Mouse (Mus musculus) cerebellum, adult 9-11 months (tissue): ENCODE measurements around the gene Kat8.
"Not testable (repeated sequence)": the region's sequence is repeated elsewhere in the genome, so short reads cannot be mapped to it uniquely, and the experiment has no call there.

ENCODE experiments used
- DNase-seq: peaks from one replicate; pipeline ENCODE4 v3.0.0; 2022

Gene Kat8

DNA sequence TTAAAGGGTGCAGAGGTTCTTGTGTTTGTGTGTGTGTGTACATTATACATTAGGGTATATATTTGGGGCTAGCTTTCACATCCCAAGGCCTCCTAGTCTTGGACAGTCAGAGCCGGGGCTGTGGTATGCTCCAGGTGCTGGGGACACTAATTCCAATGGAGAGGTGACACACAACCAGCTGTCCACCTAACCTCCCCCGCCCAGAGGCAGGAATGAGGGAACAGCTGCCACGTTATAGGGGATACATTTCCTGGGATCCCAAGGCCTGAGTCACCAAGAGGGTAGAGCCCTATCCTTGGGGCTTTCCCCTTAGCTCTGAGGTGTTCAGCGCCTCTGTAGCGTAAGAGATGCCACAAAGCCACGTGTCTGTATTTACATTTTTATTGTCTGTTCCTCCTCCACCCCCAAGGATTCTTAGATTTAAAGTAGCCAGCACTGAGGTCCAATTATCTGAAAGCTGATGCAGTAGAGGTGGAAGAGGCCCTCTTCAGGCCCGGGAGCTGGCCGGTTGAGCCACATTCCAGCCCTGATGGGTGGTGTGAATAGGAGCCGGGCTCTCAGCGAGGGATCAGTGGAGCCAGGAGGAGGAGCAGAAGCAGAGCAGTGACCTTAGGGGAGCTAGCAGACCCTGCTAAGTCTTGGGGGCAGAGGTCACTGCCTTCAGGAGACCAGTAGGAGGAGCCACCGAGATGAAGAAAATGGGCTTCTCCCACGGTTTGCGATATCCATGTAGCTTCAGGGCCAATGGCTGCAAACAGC is 20.1 kb downstream of the Kat8 start:
- peak; percentile 19 for DNase-seq

DNA sequence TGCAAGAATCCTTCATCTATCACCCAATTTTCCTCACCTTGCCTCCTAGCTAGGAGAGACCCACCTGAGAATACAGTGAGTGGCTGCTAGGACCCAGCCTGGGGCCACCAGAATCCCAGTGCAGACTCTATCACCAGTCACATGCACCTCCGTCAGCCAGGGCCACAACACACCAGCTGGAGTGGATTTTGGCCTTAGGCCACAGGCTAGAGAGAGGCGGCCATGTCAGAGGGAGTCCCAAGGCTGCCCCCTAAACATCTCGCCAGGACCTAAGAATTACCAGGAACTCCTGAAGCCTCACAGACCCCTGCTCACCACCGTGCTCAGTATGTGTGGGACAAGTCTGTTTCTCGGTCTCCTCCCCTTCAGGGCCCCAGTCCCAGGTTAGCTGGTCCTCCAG is 21.8 kb downstream of the Kat8 start:
- no peak for DNase-seq

DNA sequence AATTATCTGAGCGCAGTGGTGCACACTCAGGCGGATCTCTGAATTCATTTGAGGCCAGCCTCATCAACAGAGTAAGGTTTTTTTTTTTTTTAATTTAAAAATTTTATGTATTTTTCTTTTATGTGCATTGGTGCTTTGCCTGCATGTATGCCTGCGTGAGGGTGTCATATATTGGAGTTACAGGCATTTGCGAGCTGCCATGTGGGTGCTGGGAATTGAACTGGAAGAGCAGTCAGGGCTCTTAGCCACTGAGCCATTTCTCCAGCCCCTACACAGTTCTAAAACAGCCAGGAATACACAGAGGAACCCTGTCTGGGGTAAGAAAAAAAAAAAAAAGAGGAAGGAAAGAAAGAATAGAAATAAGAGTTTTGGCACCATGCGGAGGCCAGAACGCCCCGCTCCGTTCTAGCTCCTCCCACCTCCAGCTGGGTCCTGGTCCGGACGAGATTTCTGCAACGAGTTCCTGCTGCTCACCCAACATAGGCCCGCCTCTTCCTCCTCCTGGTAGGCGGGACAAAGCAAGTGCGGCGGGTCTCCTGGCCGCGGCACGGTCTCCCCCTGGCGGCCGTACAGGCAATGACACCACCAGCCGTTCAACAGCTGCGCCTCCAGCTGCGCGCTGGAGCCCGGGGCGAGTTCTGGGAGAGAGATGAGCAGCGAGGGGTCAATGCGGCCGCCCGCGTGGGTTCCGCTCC is 22.9 kb downstream of the Kat8 start:
- DNase-seq, result peak; percentile 96

DNA sequence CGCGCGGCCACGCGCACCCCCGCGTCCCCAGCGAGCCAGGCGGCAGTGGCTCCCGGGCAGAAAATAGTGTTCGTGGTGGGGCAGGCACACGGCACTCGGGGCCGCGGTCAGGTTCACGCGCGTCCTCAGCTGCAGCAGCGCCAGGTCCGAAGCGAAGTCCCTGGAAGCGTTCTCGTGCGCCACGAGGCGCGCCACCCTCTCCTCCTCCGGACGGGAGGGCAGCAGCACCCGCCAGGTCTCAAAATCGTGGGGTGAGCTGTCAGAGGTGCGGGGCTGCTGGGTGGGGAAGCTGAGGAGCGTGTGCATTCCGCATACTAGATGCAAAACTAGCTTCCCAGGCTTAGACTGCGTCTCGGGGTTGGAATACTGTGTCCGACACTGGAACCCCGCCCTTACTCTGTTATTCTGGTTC is 23.4 kb downstream of the Kat8 start:
- no peak for DNase-seq

DNA sequence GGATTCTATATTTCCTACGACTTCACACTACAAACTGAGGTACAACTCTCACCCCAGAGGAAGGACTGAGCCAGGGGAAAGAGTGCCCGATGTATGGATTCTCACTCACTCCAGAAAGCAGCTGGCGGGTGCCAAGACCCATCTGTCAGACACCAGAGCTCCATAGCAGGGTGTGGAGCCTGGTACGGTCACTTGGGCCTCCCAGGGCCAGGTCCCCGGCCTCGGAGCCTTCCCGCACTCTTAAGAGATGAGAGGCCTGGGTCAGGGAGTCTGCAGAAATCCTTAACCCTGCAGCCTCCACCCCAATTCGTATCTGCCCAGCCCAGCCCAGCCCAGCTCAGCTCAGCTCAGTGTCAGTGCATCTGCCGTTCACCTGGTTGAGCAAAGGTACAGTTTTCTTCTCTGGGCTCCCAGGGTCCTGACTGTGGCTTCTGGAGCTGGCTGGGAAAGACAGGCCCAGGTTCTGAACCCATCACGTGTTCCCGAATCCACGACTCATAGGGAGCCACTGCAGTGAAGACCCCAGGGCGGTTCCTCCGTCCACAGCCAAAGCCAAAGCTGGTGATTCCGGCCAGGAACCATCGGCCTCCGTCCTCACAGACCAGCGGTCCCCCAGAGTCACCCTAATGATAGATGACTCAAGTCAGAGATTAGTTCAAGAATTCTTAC is 24.0 kb downstream of the Kat8 start:
- DNase-seq, result peak; percentile 43

DNA sequence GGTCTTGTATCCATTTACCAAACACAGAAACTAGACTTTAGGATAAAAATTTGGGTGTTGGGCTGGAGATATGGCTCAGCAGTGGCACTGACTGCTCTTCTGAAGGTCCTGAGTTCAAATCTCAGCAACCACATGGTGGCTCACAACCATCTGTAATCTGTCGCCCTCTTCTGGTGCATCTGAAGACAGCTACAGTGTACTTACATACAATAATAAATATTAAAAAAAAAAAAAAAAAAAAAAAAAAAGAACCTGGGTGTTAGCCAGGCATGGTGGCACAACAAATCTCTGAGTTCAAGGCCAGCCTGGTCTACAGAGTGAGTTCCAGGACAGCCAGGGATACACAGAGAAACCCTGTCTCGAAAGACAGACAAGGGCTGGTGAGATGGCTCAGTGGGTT is 29.8 kb downstream of the Kat8 start:
- not testable (repeated sequence) for DNase-seq

DNA sequence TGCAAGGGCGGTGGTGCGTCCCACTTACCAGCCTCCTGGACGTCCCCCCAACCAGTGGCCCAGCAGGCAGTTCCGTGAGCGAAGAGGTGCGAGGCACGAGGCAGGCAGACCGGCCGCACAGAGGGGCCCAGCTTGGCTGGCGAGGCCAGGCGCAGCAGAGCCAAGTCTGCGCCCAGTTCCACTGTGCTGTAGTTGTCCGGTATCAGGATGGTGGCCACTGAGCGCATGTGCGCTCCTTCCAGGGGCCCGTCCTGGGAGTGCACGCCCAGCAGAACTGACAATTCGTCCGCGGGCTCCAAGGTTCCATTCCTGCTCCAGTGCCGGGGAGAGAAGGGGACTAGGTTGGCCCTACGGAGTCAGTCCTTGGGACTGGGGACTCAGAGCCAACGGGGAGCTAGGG is 32.3 kb downstream of the Kat8 start:
- no peak for DNase-seq

DNA sequence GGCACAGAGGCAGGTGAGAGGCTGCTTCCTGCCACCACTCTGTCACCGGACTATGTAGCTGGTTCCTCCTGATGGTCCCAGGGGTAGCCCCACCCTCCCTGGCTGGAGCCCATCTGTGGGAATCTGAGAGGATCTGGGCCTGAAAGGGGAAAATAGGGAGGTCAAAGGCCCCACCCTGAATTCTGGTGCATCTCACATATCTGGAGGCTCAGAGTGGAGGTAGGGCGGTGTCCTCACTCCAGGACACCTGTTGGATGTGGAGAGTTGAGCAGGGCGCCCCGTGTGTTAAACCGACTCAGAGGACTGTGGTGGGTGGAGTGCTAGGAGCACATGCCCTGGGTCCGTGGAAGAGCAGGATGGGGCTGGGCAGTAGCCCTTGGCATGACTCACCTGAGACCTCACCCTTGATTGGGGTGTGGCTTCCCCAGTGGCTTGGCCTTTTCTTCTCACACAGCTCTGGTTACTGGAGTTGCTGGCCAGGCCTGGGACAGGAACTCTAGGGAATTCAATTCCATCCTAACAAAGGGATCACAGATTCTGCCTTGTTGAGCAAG is 34.2 kb downstream of the Kat8 start, which contains the start of gene Prss36:
Gene Prss36, minus strand, starts transcription at position 256 of the 554 bp plus-strand sequence.
- DNase-seq, result no peak

DNA sequence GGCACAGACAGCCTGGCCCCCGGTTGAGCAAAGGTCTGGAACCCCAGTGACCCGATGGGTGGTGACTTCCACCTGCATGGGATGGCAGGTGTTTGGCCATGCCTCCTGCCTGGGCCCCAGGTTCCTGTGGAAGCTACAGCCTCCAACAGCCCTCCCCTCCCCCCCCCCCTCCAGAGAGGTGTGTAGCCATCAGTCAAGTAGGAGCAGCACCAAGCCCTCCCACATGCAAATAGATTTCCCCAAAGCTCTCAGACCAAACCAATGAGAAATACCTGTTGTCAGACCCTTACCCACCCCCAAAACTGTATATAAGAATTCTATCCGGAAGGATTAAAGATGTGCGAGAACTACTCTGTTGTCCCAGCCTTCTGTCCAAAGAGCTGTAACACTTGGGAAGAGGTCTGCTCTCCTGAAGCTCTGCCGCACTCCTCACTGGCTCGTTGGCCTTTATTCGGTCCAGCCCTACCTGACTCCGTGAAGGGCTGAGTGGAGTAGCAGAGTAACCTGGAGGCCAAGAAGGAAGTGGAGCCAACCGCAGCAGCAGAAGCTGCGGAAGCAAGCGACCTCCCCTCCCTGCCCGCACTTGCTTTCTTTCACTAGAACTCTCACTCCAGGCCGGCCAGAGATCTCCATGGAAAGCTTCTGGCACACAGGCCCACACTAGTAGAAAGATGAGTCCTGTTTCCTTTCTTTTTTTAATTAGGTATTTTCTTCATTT is 40.7 kb downstream of the Kat8 start:
- no peak for DNase-seq

DNA sequence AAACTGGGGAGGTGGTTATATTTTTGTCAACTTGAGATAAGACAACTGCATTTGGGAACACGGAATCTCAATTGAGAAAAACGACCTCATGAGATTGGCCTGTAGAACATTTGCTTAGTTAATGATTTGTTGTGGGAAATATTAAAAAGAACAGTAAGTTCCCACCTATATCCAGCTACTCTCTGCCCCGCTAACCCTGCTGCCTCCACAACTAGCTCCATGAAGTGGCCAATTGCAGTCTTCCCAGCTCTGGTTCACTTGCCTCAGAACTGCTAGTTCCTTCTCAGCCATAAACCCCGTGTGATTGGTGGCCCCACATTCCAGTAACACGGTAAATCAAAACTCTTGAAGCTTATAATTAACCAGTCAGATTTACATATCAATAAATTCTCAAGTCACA is 47.0 kb downstream of the Kat8 start:
- no peak for DNase-seq

DNA sequence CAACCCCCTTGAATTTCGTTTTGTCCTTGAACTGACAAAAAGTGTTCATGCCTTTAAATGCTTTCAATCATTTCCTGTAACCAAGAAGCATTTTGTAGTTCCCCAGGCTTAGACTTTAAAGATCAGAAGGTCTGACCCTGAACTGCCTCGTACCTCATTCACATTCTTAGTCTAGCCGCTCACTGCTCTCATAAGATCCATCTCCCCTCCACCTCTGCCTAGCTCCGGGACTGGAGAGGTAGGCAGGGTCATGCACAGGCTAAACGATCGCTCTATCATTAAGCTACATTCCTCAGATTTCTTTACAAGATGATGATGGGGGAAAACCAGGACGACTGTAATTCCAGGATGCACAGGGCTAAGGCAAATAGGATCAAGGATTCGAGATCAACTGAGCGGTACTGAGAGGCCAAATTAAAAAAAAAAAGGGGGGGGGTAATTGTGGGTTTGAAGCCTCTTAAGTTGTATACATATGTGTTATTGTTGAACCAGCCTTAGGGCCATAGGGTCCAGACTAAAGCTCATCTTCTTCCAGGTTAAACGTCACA is 54.1 kb downstream of the Kat8 start:
- DNase-seq, result peak; percentile 36

DNA sequence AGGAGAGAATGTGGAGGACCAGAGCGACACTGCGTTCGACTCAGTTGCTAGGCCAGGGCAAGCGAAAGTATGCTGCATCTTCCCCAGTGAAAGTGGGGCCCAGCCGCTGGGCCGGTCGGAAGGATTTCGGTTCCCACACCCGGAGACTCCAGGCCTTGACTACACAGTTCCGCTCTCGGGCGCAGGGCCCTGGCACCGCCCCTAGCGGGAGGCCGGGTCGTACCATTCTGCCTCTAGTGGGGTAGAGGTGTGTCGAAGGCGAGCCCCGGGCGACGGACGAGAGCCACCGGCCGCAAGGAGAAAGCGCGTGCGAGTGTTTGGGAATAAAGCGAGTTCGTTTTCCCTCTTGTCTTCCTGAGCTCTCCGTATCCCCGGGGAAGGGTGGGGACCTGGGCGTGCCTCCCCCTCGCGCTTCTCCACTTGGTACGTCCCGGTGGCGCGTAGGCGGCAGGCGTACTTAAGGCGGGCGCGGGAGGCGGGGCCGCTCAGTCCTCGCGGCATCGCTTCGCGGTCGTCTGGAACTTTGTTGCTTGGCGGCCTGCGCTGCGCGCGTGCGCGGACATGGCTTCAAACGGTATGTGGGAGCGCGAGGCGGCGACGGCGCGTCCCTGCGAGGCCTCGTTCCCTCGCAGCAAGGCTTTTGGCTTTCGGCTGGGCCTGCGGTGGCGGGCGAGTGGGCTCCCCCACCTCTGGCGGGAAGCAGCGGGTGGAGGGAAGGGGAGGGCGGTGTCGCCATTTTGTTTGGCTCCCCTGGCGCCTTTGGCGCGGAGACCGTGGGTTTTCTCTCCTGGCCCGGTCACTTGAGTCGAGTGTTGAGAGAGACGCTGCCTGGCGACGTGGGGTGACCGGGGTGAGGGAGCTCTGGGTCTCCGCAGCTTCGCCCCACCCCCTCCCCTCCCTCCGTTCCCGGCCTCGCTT is 54.9 kb downstream of the Kat8 start, which contains the start of gene Fus:
Gene Fus, plus strand, starts transcription at position 454 of the 918 bp plus-strand sequence.
- peak; percentile 95 for DNase-seq

DNA sequence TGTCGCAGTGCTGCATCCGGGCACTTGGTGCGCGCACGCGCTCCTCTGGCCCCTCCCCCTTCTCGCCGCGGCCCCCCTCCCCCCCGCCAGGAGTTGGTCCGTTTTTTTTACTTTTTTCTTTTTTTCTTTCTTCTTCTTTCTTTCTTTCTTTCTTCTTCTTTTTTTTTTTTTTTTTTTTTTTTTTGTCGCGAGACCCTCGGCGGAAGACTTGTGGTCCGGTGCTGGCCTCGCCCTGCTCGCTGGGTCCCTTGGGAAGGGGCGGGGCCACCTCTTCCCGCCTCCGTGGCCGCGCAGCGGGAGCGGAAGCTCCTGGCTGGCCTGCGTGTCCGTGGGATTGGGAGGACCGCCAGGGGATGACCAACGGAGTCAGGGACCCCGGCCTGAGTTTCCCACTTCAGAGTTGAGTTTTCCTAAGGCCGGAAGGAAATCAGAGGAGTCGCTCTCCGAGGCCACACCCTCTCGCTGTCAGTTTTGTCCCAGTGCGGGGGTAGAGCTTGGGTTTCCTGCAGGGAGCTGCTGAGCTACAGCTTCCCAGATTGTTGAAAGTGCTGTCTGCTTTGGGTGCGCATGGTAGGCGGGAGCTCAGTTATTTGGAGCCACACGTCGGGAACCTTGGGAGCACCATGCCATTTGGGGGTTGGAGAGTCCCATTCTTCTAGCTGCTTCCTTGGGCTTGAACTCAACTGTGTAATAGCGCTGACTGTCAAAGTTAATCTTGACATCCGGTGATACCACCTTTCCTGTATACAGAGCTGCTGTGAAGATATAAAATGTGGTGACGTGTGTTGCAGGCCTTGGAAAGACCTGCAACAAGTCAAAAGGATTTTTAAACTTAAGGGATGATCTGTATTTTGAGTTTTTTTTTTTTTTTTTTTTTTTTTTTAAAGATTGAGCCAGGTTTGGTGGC is 55.9 kb downstream of the Kat8 start:
- peak; percentile 82 for DNase-seq

DNA sequence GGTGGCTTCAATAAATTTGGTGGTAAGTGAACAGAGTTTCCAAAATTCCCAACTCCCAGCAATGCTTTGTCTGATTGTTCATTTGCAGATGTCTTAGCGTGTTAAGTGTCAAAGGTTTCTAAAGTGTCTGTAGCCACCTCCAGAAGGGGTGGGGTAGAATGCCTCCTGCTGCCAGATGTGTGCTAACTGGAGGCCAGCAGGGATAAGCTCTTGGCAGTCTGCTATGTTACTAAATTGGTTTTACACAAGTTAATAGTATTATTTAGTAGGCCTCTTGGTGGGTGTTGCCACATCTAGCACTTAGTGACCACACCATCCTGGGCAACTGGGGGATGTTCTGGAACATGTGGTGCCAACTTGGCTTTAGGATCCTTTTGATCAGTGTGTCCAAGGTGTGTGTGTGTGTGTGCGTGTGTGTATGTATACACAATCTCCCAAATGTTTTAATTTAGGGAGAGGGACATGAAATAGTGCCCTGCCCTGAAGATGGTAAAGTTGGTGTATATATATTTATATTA is 62.2 kb downstream of the Kat8 start:
- no peak for DNase-seq
